Mouse (Mus musculus): ENCODE measurements around the gene Rab11fip3.

DNA sequence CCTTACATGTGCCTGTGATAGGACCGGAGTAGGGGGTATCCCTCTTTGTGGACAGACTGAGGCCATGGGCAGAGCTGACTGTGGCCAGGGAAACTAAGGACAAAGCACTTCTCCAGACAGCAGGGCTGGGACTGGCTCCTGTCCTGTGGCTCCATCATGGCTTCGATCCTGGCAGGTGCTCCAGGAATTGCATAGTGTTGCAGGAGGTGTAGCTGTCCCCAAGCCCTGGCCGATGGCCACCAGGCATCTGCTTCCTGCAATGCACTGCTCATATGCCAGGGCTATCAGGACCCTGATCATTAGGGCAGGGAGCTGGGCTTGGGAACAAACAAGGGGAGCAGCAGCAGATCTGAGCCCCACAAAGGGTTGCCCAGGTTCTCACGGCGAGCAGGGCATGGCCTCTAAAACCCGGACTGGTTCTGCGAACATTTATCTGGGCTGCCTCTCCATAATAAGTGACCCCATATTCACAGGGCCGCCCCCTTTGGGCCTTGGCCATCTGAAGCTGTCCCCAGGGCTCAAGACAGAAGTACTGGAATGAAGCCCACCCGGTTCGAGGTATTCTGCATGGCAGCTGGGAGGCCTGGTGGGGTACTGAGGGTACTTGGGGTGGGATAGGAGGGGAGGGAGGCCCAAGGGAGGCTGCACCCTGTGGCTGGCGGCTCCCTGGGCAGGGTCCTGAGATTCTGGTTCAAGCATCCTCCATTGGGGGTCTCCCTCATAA is 110.4 kb downstream of the Rab11fip3 start:
- TF ChIP-seq CTCF (IDR thresholded peaks at IDR 0.05; ENCODE audit: extremely low read depth, insufficient read depth, low read length) (no peak), POLR2A (IDR thresholded peaks at IDR 0.05; ENCODE audit: extremely low read depth, insufficient read depth, low read length) (no peak)

Measured in cortical plate, adult 2 months (tissue).